Mouse (Mus musculus) heart, postnatal 0 days (tissue): ENCODE measurements around the gene Plekhn1.

Experiments used
- CTCF ChIP-seq: IDR thresholded peaks from 2 replicates; pipeline ENCODE4 v1.5.1; 2016; ENCODE audit warnings: antibody characterized with exemption, control low read depth, low read depth
- EP300 ChIP-seq: IDR thresholded peaks from 2 replicates; pipeline ENCODE4 v1.6.1; 2016; ENCODE audit warnings: antibody characterized with exemption, low read depth

DNA sequence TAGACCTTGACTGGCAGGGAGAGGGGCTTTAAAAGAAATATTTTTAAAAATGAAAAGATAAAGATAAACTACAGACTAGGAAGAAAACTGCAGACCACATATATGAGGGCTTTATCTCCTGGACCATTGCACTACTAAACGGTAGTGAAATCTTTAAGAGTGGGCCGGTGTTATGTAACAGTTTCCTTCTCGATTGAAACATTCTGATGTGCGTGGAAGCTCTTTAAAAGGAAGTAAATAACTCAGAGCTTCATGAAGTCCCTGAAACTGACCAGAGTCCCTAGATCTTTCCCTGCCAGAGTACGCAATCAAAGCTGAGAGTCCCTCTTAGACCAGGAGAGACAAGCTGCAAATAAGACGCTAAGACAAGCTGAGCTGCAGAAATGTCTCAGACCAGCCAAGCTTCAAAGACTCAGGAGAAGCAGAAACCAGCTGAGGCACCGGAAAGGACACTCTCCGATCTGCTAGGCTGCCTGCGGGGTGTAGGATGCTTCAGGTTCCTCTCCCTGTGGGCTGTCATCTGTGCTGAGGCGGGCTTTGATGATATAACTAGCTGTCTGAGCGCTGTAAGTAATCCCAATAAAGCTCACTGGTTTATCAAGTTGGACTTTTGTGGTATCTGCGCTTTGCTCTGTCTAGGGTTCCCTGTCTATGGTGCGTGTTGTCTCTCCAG is 24.6 kb downstream of the Plekhn1 start:
- no peak for TF ChIP-seq CTCF
- TF ChIP-seq EP300, result no peak
